Mouse (Mus musculus) MEL (cell line): ENCODE data around the gene Dusp8. TPM values are rescaled to one million over a fixed set of nuclear protein-coding genes. Genes with fewer than 3 reads are reported as not detected.

ENCODE experiments used
- DNase-seq: peaks from one replicate; pipeline ENCODE4 v3.0.0; 2011; ENCODE audit warnings: low read depth, low spot score
- H3K27ac ChIP-seq: 2 replicates; pipeline ENCODE4 v1.5.1; 2012; ENCODE audit warnings: low read depth, mild to moderate bottlenecking, control low read depth, low read length, moderate library complexity; ENCODE audit not compliant: control insufficient read depth
- H3K27me3 ChIP-seq, 2 experiments: fragments of 150-350 bp in 1 of 2; sonication (generic) in 1 of 2; 2 replicates each; pipeline ENCODE4 v1.6.1; 2012; ENCODE audit warnings: low read length in 2 of 2, mild to moderate bottlenecking in 2 of 2, improper control_type of control experiment in 1 of 2, moderate library complexity in 1 of 2; ENCODE audit not compliant: insufficient read depth in 2 of 2, control insufficient read depth in 1 of 2
- H3K36me3 ChIP-seq, 2 experiments: 2 replicates each; pipeline ENCODE4 v1.6.1; 2012 to 2014; ENCODE audit warnings: low read length in 2 of 2, improper control_type of control experiment in 1 of 2, inconsistent platforms in 1 of 2, mild to moderate bottlenecking in 1 of 2; ENCODE audit not compliant: insufficient read depth in 2 of 2, control insufficient read depth in 1 of 2
- H3K4me1 ChIP-seq, 2 experiments: fragments of 150-350 bp in 1 of 2; sonication (generic) in 1 of 2; 2 replicates each; pipeline ENCODE4 v1.6.1; 2012; ENCODE audit warnings: low read length in 2 of 2, improper control_type of control experiment in 1 of 2, mild to moderate bottlenecking in 1 of 2; ENCODE audit not compliant: insufficient read depth in 2 of 2, control insufficient read depth in 1 of 2
- H3K4me3 ChIP-seq, 2 experiments: fragments of 150-350 bp in 1 of 2; sonication (generic) in 1 of 2; 2 replicates each; pipeline ENCODE4 v1.5.1; 2012; ENCODE audit warnings: low read depth in 2 of 2, low read length in 2 of 2, mild to moderate bottlenecking in 2 of 2, moderate library complexity in 2 of 2, control low read depth in 1 of 2, improper control_type of control experiment in 1 of 2; ENCODE audit not compliant: control insufficient read depth in 1 of 2, insufficient read depth in 1 of 2
- H3K79me2 ChIP-seq: 2 replicates; pipeline ENCODE4 v1.6.1; 2012; ENCODE audit warnings: mild to moderate bottlenecking, low read length, moderate library complexity; ENCODE audit not compliant: control insufficient read depth, poor library complexity, insufficient read depth
- H3K9ac ChIP-seq: 2 replicates; pipeline ENCODE4 v1.6.1; 2012; ENCODE audit warnings: low read depth, mild to moderate bottlenecking, control low read depth, low read length, moderate library complexity; ENCODE audit not compliant: control insufficient read depth, poor library complexity, severe bottlenecking
- H3K9me3 ChIP-seq: fragments of 150-350 bp; sonication (generic); replicated peaks from 2 replicates; pipeline ENCODE4 v1.6.1; 2012; ENCODE audit warnings: mild to moderate bottlenecking, low read length, improper control_type of control experiment, moderate library complexity; ENCODE audit not compliant: insufficient read depth
- CHD2 ChIP-seq: IDR thresholded peaks from 2 replicates; pipeline ENCODE4 v1.6.1; 2011; ENCODE audit warnings: low read length, improper control_type of control experiment
- ELF1 ChIP-seq: IDR thresholded peaks from 2 replicates; pipeline ENCODE4 v1.6.1; 2014; ENCODE audit warnings: low read depth, mild to moderate bottlenecking, inconsistent platforms, low read length, improper control_type of control experiment, moderate library complexity
- JUND ChIP-seq: IDR thresholded peaks from 2 replicates; pipeline ENCODE4 v1.6.1; 2011; ENCODE audit warnings: low read depth, mild to moderate bottlenecking, improper control_type of control experiment, low read length
- MYB ChIP-seq: IDR thresholded peaks from 2 replicates; pipeline ENCODE4 v1.6.1; 2011; ENCODE audit warnings: mild to moderate bottlenecking, low read depth, low read length, improper control_type of control experiment
- NELFE ChIP-seq: IDR thresholded peaks from 2 replicates; pipeline ENCODE4 v1.6.1; 2011; ENCODE audit warnings: low read depth, low read length, improper control_type of control experiment
- NRF1 ChIP-seq: IDR thresholded peaks from 2 replicates; pipeline ENCODE4 v1.6.1; 2014; ENCODE audit warnings: low read depth, mild to moderate bottlenecking, inconsistent platforms, low read length, improper control_type of control experiment, moderate library complexity; ENCODE audit not compliant: poor library complexity, insufficient read depth, severe bottlenecking
- POLR2A ChIP-seq, 2 experiments: IDR thresholded peaks; 2 replicates each; pipeline ENCODE4 v1.6.1; 2011 to 2012; ENCODE audit warnings: low read length in 2 of 2, mild to moderate bottlenecking in 2 of 2, control low read depth in 1 of 2, improper control_type of control experiment in 1 of 2, low read depth in 1 of 2, moderate library complexity in 1 of 2; ENCODE audit not compliant: control insufficient read depth in 1 of 2, insufficient read depth in 1 of 2, poor library complexity in 1 of 2
- POLR2AphosphoS2 ChIP-seq: IDR thresholded peaks from 2 replicates; pipeline ENCODE4 v1.6.1; 2011; ENCODE audit warnings: low read length, improper control_type of control experiment
- POLR2AphosphoS5 ChIP-seq: IDR thresholded peaks from 2 replicates; pipeline ENCODE4 v1.6.1; 2012; ENCODE audit warnings: low read depth, borderline replicate concordance, mild to moderate bottlenecking, inconsistent platforms, low read length, moderate library complexity, mixed read lengths
- RAD21 ChIP-seq: IDR thresholded peaks from 2 replicates; pipeline ENCODE4 v1.6.1; 2011; ENCODE audit warnings: mild to moderate bottlenecking, low read depth, low read length, improper control_type of control experiment
- RCOR1 ChIP-seq: IDR thresholded peaks from 2 replicates; pipeline ENCODE4 v1.6.1; 2012; ENCODE audit warnings: low read depth, mild to moderate bottlenecking, inconsistent platforms, low read length, improper control_type of control experiment
- SMC3 ChIP-seq: IDR thresholded peaks from 2 replicates; pipeline ENCODE4 v1.6.1; 2011; ENCODE audit warnings: low read depth, low read length, improper control_type of control experiment
- UBTF ChIP-seq: IDR thresholded peaks from 2 replicates; pipeline ENCODE4 v1.6.1; 2012; ENCODE audit warnings: low read depth, mild to moderate bottlenecking, inconsistent platforms, low read length, improper control_type of control experiment, moderate library complexity, borderline replicate concordance; ENCODE audit not compliant: insufficient read depth
- USF1 ChIP-seq: IDR thresholded peaks from 2 replicates; pipeline ENCODE4 v1.6.1; 2014; ENCODE audit warnings: low read depth, mild to moderate bottlenecking, inconsistent platforms, low read length, improper control_type of control experiment, moderate library complexity
- USF2 ChIP-seq, 2 experiments: IDR thresholded peaks; 2 replicates each; pipeline ENCODE4 v1.6.1; 2011 to 2012; ENCODE audit warnings: improper control_type of control experiment in 2 of 2, low read length in 2 of 2, borderline replicate concordance in 1 of 2, inconsistent platforms in 1 of 2, low read depth in 1 of 2, mild to moderate bottlenecking in 1 of 2; ENCODE audit not compliant: insufficient read depth in 1 of 2
- polyA plus RNA-seq, 2 experiments: library from polyadenylated mRNA; stranded (reverse) in 1 of 2; unstranded in 1 of 2; fragments of >175 nt in 1 of 2; fragments of >200 nt in 1 of 2; gene quantifications; 2 replicates each; pipeline versions ENCODE4 v1.2.1 to v1.2.4; 2012; ENCODE audit warnings: low replicate concordance in 2 of 2, low read depth in 1 of 2; ENCODE audit not compliant: insufficient read length in 2 of 2, insufficient read depth in 1 of 2, missing spikeins in 1 of 2
- total RNA-seq: library from RNA; depleted of rRNA; stranded (reverse); fragments of 300-350 nt; gene quantifications from 2 replicates; pipeline ENCODE4 v1.2.3, GENCODE M21; 2012

The Dusp8 gene
- total and polyA plus RNA-seq, 3 experiments, result 0.23 to 0.31 TPM; not detected in 1

- H3K27ac ChIP-seq, result no peak overlapping the region
- no peak overlapping the region for H3K4me3 ChIP-seq
- no peaks in the 10 kb centered on the region for H3K79me2 ChIP-seq
- peaks cover 0 to 3% of the 10 kb centered on the region in 2 experiments; a peak in 2 of 4 replicates for H3K36me3 ChIP-seq
- peaks cover 5 to 15% of the 10 kb centered on the region in 2 experiments for H3K27me3 ChIP-seq
- peaks cover 2 to 17% of the 10 kb centered on the region in 2 experiments for H3K4me1 ChIP-seq
- no peaks in the 10 kb centered on the region for H3K9me3 ChIP-seq
- H3K9ac ChIP-seq, result no peak overlapping the region
- TF ChIP-seq UBTF, result no peak
- TF ChIP-seq USF1, result no peak
- no peak for TF ChIP-seq JUND
- TF ChIP-seq POLR2AphosphoS2, result no peak
- TF ChIP-seq ELF1, result no peak
- DNase-seq, result no peak
Observed at GRCm38 (mm10) chr7:142092991-142093390, 2.7 kb downstream of the Dusp8 start.

DNA sequence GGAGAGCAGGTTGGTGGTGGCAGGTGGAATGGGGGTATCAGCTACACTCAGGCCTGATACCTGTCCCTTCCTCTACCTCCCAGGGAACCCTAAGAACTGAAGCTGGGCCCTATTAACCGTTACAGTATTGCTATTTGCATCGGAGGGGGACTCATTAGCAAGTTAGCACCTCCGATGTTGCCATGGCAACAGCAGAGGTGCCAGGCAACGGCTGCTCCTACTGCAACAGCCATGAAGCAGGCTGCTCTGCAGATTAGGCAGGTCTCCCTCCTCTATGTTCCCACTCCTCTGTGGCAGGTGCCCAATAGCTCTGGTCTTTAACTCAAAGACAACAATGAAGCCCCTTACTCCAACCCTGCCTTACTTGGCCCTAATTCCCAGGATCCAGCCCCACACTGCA, 3.8 kb downstream of the Dusp8 start:
- Histone ChIP-seq H3K9me3 (no peaks in the 10 kb centered on the region), H3K4me1 (peaks cover 11 to 28% of the 10 kb centered on the region in 2 experiments), H3K9ac (no peak overlapping the region), H3K27ac (no peak overlapping the region), H3K27me3 (peaks cover 5 to 15% of the 10 kb centered on the region in 2 experiments), H3K4me3 (no peak overlapping the region), H3K79me2 (no peaks in the 10 kb centered on the region), H3K36me3 (peaks cover 0 to 9% of the 10 kb centered on the region in 2 experiments; a peak in 2 of 4 replicates)
- TF ChIP-seq RCOR1 (no peak), CHD2 (no peak), SMC3 (no peak), USF2 (IDR thresholded peaks at IDR 0.05; ENCODE audit: borderline replicate concordance in 1 of 2, insufficient read depth in 1 of 2, low read depth in 1 of 2, low read length in 2 of 2) (no peak), NELFE (no peak), USF1 (no peak), ELF1 (no peak), POLR2A (IDR thresholded peaks at IDR 0.05; ENCODE audit: control insufficient read depth in 1 of 2, insufficient read depth in 1 of 2, low read depth in 1 of 2, low read length in 2 of 2, poor library complexity in 1 of 2) (no peak), RAD21 (no peak), MYB (no peak), NRF1 (no peak), POLR2AphosphoS5 (no peak)
- no peak for DNase-seq
